ENCODE assay signal across 10 mouse cellular contexts in the genomic region with DNA sequence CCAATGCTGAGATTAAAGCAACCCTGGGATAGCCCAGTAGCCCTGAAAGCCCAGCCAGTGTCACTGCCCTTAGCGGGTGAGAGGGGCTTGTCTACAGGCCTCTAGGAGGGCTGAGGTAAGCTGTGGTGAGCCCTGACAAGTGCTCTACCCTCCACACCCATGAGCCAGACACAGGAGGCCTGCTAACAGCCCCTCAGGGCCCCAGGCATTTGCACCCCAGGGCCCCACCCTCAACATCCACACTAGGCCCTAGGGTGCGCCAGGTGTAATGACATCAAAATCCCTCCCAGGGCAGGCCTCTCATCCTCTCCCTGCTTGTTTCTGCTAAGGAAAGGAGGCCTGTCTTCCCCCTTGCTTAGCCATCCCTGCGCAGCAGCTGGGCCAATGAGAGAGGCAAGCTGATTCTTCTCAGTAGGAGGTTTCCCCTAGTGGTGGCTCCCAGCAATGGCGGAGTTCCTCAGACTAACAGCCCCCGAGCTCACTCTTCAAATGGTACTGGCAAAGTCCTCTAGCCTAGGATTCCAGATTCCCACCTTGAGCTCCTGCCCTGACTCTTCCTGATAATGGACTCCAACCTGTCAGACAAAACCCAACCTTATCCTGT. TPM values are rescaled to one million over a fixed set of nuclear protein-coding genes. Genes with fewer than 3 reads are reported as not detected.
DNase-seq lines count a peak whose midpoint lies in the region; ATAC-seq lines count a peak whose summit lies in the region.
"Had no signal": no experiment of that assay in that cellular context is flagged by ENCODE, and none has a peak within 500 bp of the region (broad histone marks: within the 10 kb centered on the region; RNA-seq: fewer than 3 reads in every experiment).

No protein-coding gene starts in this region.

- H3K27ac ChIP-seq in forebrain, embryonic 10.5 days: no peak overlapping the region
- H3K27ac ChIP-seq in forebrain, embryonic 15.5 days (replicated peaks): no peak overlapping the region
- H3K27ac ChIP-seq in liver, embryonic 12.5 days: no peak overlapping the region
- H3K27ac ChIP-seq: heart, embryonic 13.5 days; midbrain, embryonic 12.5 days had no signal

- no peak overlapping the region for H3K9ac ChIP-seq in forebrain, embryonic 15.5 days (replicated peaks)
- no peak overlapping the region for H3K9ac ChIP-seq in liver, embryonic 12.5 days
- H3K9ac ChIP-seq: heart, embryonic 13.5 days; midbrain, embryonic 12.5 days had no signal

- H3K4me1 ChIP-seq in forebrain, embryonic 10.5 days: 0 out of 2 replicates have a peak, but pooled peaks cover 2% of the 10 kb centered on the region
- H3K4me1 ChIP-seq in forebrain, embryonic 15.5 days: peaks cover 11% of the 10 kb centered on the region
- no peaks in the 10 kb centered on the region for H3K4me1 ChIP-seq in liver, embryonic 12.5 days
- H3K4me1 ChIP-seq: midbrain, embryonic 12.5 days had no signal

- peaks cover 45% of the 10 kb centered on the region for H3K27me3 ChIP-seq in forebrain, embryonic 10.5 days (ENCODE audit: poor library complexity, severe bottlenecking)
- H3K27me3 ChIP-seq in forebrain, embryonic 15.5 days: no peaks in the 10 kb centered on the region
- peaks cover 23% of the 10 kb centered on the region for H3K27me3 ChIP-seq in liver, embryonic 12.5 days (replicated peaks)

- peak; percentile 27 for DNase-seq in forebrain, embryonic 10.5 days (ENCODE audit: extremely low spot score, low spot score)
- DNase-seq in liver (peak; percentile 20), ZHBTc4 (ENCODE audit: low read depth, low spot score) (peak; percentile 85)
- peak; percentile 32 for DNase-seq in lung, postnatal 36 days
- no peak for DNase-seq in left cerebral cortex, adult 8-10 months (ENCODE audit: low spot score in 2 of 2)
- DNase-seq in cerebellum, adult 9-11 months: no peak

- no peaks in the 10 kb centered on the region for H3K9me3 ChIP-seq in forebrain, embryonic 10.5 days
- H3K9me3 ChIP-seq in forebrain, embryonic 15.5 days: no peaks in the 10 kb centered on the region
- no peaks in the 10 kb centered on the region for H3K9me3 ChIP-seq in liver, embryonic 12.5 days (replicated peaks)
- H3K9me3 ChIP-seq: heart, embryonic 13.5 days; midbrain, embryonic 12.5 days had no signal

- WGBS in forebrain, embryonic 10.5 days: 36% methylated on average over 5 of the region's 5 CpGs
- 39% methylated on average over 5 of the region's 5 CpGs for WGBS in forebrain, embryonic 15.5 days
- 34% methylated on average over 5 of the region's 5 CpGs for WGBS in liver, embryonic 12.5 days (ENCODE audit: insufficient replicate concordance)

- no peak overlapping the region for H3K4me2 ChIP-seq in forebrain, embryonic 15.5 days (replicated peaks)
- no peak overlapping the region for H3K4me2 ChIP-seq in liver, embryonic 12.5 days
- H3K4me2 ChIP-seq: heart, embryonic 13.5 days; midbrain, embryonic 12.5 days had no signal

- ATAC-seq in forebrain, embryonic 15.5 days (replicated peaks): no peak; the same call in 1 of the 2 replicates
- ATAC-seq in liver, embryonic 12.5 days: no peak

- H3K4me3 ChIP-seq in forebrain, embryonic 10.5 days: no peak overlapping the region
- no peak overlapping the region for H3K4me3 ChIP-seq in forebrain, embryonic 15.5 days
- no peak overlapping the region for H3K4me3 ChIP-seq in liver, embryonic 12.5 days
- H3K4me3 ChIP-seq: heart, embryonic 13.5 days; midbrain, embryonic 12.5 days had no signal

- no peaks in the 10 kb centered on the region for H3K36me3 ChIP-seq in forebrain, embryonic 10.5 days (replicated peaks)
- no peaks in the 10 kb centered on the region for H3K36me3 ChIP-seq in forebrain, embryonic 15.5 days
- H3K36me3 ChIP-seq in liver, embryonic 12.5 days: no peaks in the 10 kb centered on the region
- H3K36me3 ChIP-seq: midbrain, embryonic 12.5 days had no signal

RNA-seq across cellular contexts. Expression of a gene that starts 22.1 kb away (rescaled TPM):
- 0.11 and 0.20 TPM in 2 replicates for polyA plus RNA-seq in forebrain, embryonic 10.5 days (2016; fragmentation: Nextera tagmentation; extraction: Ambion mirVana)
- 1.4 and 1.5 TPM in 2 replicates for polyA plus RNA-seq in forebrain, embryonic 15.5 days (2015; fragmentation: Nextera tagmentation; extraction: Ambion mirVana)
- polyA plus RNA-seq in liver, embryonic 12.5 days (2016; fragmentation: Nextera tagmentation; extraction: Ambion mirVana): 5.7 TPM in 2 replicates
- total RNA-seq in left cerebral cortex, adult 8-10 months (2022): 1 to 10 TPM; 2.8 to 3.6 (median 3.3) TPM

Comparison
In these comparisons a context has a peak if more than half of its experiments do, and no peak if none do; other contexts are left out.
1. DNase-seq: peak in forebrain, embryonic 10.5 days (single experiment), liver (single experiment), ZHBTc4 (single experiment) and lung, postnatal 36 days (single experiment); none in left cerebral cortex, adult 8-10 months (0 of 2) and cerebellum, adult 9-11 months (single experiment).